Mouse (Mus musculus): Measurements from ENCODE around the gene Nrarp.

The Nrarp gene

DNA sequence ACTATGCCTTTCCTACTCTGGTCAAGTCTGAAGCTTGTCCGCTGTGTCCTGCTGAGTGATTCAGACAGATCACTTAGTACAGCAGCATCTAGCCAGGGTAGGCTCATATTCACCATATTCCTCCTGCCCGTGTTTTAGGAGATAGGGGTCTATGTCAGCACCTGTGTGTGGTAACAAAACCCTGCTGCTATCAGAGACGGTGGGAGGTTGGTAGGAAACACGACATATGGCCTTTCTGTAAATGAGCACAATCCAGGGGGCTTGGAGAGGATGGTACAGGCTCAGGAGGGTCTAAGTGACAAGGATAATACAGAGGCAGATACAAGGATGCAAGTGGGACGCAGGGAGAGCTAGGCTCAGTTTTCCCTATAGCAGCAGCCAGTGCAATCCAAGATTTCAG is 49.0 kb downstream of the Nrarp start:
- DNase-seq: no peak

DNA sequence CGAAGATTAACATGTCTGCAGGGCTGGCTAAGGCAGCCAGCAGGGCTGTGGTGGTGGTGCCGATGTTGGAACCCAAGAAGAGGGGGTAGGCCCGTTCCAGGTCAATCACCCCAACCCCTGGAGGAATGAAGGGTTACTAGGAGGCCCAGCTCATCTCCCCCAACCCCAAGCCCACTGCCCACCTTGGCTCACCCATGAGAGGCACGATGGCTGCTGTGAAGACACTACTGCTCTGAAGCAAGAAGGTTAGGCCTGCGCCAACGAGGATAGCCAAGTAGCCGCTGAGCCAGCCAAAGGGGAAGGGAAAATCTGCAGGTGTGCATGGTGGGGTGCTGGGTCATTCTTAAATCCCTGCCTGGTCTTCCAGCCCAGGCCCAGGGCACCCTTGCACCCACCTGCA is 50.0 kb downstream of the Nrarp start:
- DNase-seq: no peak

DNA sequence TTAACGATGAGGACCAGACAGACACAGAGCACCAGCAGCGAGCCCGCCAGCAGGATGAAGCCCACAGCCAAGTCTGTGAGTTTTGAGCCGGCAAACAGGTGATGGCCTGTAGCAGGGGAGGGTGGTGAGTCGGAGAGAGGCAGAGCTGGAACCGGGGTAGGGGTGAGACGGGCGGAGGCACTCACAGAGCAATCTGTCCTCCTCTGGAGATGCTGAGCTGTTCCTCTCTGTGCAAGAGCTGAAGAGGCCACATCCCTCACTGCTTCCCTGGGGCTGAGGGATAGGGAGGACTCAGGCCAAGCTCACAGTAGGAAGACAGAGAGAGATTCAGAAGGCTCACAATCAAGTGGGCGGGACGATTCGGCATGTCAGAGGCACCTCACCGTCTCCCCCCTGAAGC is 50.5 kb downstream of the Nrarp start:
- DNase-seq: no peak
